Mouse (Mus musculus) bone marrow macrophage, adult 2 months (primary cell): ENCODE results near the gene Gulp1. TPM values are rescaled to one million over a fixed set of nuclear protein-coding genes. Genes with fewer than 3 reads are reported as not detected.

Experiments used
- H3K27ac ChIP-seq: 2 replicates; pipeline ENCODE4 v1.5.1; 2012; ENCODE audit warnings: low read depth, low read length; ENCODE audit not compliant: insufficient read depth
- H3K4me1 ChIP-seq: 2 replicates; pipeline ENCODE4 v1.6.1; 2012; ENCODE audit warnings: low read length; ENCODE audit not compliant: control insufficient read depth, insufficient read depth
- H3K4me3 ChIP-seq: 2 replicates; pipeline ENCODE4 v1.5.1; 2012; ENCODE audit warnings: mild to moderate bottlenecking, low read length, moderate library complexity; ENCODE audit not compliant: insufficient read depth
- CTCF ChIP-seq: IDR thresholded peaks from 2 replicates; pipeline ENCODE4 v1.5.1; 2012; ENCODE audit warnings: low read depth, mild to moderate bottlenecking, low read length, moderate library complexity
- POLR2A ChIP-seq: IDR thresholded peaks from 2 replicates; pipeline ENCODE4 v1.6.1; 2012; ENCODE audit warnings: mild to moderate bottlenecking, low read depth, low read length, borderline replicate concordance
- polyA plus RNA-seq: library from polyadenylated mRNA; stranded (reverse); fragments of >200 nt; gene quantifications from 2 replicates; pipeline ENCODE4 v1.2.4, GENCODE M21; 2012; ENCODE audit not compliant: missing spikeins, insufficient read depth, insufficient read length

The Gulp1 gene
- polyA plus RNA-seq, 1 experiment: not detected

- TF ChIP-seq POLR2A: no peak
- TF ChIP-seq CTCF: no peak
- no peak overlapping the region for H3K27ac ChIP-seq
- H3K4me3 ChIP-seq: no peak overlapping the region
These were observed 33.6 kb downstream of the Gulp1 start for GRCm38 (mm10) chr1:44584886-44585385.

GRCm38 (mm10) chr1:44591742-44592141 is 40.4 kb downstream of the Gulp1 start:
- Histone ChIP-seq H3K4me3 (no peak overlapping the region), H3K27ac (no peak overlapping the region), H3K4me1 (no peaks in the 10 kb centered on the region)
- TF ChIP-seq CTCF (no peak), POLR2A (no peak)

More at GRCm38 (mm10) chr1:44584886-44585385, 33.6 kb downstream of the Gulp1 start:
- H3K4me1 ChIP-seq: no peaks in the 10 kb centered on the region

- no peak overlapping the region for H3K4me3 ChIP-seq
- H3K27ac ChIP-seq: no peak overlapping the region
- TF ChIP-seq POLR2A (no peak), CTCF (no peak)
- no peaks in the 10 kb centered on the region for H3K4me1 ChIP-seq
These were observed 41.8 kb downstream of the Gulp1 start for GRCm38 (mm10) chr1:44593109-44593508.

GRCm38 (mm10) chr1:44598312-44598711 is 47.0 kb downstream of the Gulp1 start:
- Histone ChIP-seq H3K4me1 (no peaks in the 10 kb centered on the region), H3K27ac (no peak overlapping the region), H3K4me3 (no peak overlapping the region)
- TF ChIP-seq POLR2A (no peak), CTCF (no peak)

GRCm38 (mm10) chr1:44613294-44614041 is 62.2 kb downstream of the Gulp1 start:
- TF ChIP-seq POLR2A (no peak), CTCF (no peak)
- Histone ChIP-seq H3K4me3 (no peak overlapping the region), H3K27ac (no peak overlapping the region), H3K4me1 (no peaks in the 10 kb centered on the region)

GRCm38 (mm10) chr1:44618751-44619150 is 67.4 kb downstream of the Gulp1 start:
- Histone ChIP-seq H3K4me3 (no peak overlapping the region), H3K4me1 (no peaks in the 10 kb centered on the region), H3K27ac (no peak overlapping the region)
- no peak for TF ChIP-seq CTCF
- TF ChIP-seq POLR2A: no peak

- H3K4me1 ChIP-seq: no peaks in the 10 kb centered on the region
- no peak overlapping the region for H3K27ac ChIP-seq
- no peak overlapping the region for H3K4me3 ChIP-seq
- TF ChIP-seq POLR2A (no peak), CTCF (no peak)
These were observed 83.2 kb downstream of the Gulp1 start for GRCm38 (mm10) chr1:44634481-44634880.

- H3K4me1 ChIP-seq: no peaks in the 10 kb centered on the region
- no peak overlapping the region for H3K27ac ChIP-seq
- H3K4me3 ChIP-seq: no peak overlapping the region
- TF ChIP-seq CTCF (no peak), POLR2A (no peak)
These were observed 94.5 kb downstream of the Gulp1 start for GRCm38 (mm10) chr1:44645678-44646276.

GRCm38 (mm10) chr1:44678974-44679373 is 127.7 kb downstream of the Gulp1 start:
- Histone ChIP-seq H3K27ac (no peak overlapping the region), H3K4me1 (no peaks in the 10 kb centered on the region), H3K4me3 (no peak overlapping the region)
- TF ChIP-seq CTCF: no peak
- TF ChIP-seq POLR2A: no peak

GRCm38 (mm10) chr1:44679415-44679814 is 128.1 kb downstream of the Gulp1 start:
- Histone ChIP-seq H3K4me1 (no peaks in the 10 kb centered on the region), H3K4me3 (no peak overlapping the region), H3K27ac (no peak overlapping the region)
- TF ChIP-seq POLR2A (no peak), CTCF (no peak)
